Mouse (Mus musculus) hindlimb bud, embryonic 11.5 days (tissue): Measurements from ENCODE around the gene Sptssb.

Experiments used
- DNase-seq: peaks from one replicate; pipeline ENCODE4 v3.0.0-alpha.2; 2012; ENCODE audit warnings: low read depth, low spot score; ENCODE audit errors: extremely low spot score

Sptssb gene

GRCm38 (mm10) chr3:69859858-69860588 lies at the start of gene Sptssb:
Gene Sptssb, minus strand, starts transcription at chr3:69859940.
- no peak for DNase-seq

DNA sequence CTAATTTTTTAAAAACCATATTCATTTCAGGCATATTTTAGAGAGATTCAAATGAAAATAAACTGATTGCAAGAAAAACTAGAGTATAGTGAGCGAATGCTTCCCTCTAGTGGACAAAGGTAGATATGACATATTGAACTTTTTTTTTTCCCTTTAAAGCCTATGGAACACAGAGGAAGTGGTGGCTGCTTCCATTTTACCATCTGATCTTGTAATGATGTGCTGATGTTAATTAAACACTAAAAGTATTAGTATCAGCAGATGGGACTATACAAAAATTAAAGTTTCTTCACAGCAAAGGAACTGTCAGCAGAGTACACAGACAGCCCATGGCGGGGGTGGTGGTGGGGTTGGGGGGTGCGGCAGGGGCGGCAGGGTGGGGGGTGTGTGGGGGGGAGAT lies 48.3 kb upstream of the Sptssb start:
- DNase-seq = peak; percentile 58

DNA sequence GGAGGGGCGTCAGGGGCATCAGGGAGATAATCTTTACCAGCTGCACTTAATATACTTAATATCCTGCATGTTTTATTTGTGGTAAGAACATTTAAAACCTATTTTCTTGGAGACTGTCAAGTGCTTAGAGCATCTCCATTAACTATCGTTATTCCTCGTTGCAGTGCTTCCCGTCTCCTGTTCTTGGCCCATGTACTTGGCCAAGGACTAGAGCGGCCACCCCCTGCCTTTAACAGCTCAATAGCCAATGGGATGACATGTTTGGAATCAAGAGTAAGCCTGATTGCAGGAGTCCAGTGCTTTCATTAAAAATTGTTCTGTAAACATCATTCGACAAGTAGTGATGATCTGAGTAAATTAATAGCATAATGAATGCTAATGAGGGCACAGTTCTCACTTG lies 47.8 kb upstream of the Sptssb start:
- no peak for DNase-seq

DNA sequence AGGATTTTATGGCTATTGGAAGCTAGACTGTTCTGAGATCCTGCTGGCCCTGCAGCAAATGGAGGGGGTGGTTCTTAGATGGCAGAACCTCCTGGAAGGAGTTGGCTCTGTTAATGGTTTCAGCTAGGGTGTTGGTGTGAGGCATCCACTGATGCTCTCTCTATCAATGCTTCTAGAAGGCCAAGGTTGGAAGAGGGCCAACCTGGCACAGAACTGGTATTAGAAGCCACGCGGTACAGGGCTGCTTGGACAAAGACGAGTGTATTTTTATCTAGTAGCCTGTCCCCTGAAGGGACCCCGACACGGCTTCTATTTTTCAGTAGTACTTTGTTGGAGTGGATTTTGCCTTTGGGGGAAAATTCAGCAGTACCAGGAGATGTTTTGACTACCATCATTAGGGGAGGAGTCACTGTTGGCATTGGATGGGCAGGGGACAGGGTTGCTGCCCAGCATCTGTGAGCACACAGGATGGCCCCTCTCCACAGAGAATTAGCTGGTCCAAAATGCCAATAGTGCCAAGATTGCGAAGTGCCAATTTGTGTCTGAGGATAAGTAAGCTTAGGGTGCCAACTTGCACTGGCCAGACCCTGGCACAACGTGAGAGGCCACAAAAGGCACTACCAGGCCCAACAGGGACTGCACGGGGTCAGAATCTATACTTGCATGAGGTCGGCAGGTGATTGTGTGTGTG lies 43.2 kb upstream of the Sptssb start:
- DNase-seq = no peak

- no peak for DNase-seq
These were observed 42.6 kb upstream of the Sptssb start for GRCm38 (mm10) chr3:69902382-69902781.

- no peak for DNase-seq
These were observed 42.2 kb upstream of the Sptssb start for GRCm38 (mm10) chr3:69901874-69902381.

DNA sequence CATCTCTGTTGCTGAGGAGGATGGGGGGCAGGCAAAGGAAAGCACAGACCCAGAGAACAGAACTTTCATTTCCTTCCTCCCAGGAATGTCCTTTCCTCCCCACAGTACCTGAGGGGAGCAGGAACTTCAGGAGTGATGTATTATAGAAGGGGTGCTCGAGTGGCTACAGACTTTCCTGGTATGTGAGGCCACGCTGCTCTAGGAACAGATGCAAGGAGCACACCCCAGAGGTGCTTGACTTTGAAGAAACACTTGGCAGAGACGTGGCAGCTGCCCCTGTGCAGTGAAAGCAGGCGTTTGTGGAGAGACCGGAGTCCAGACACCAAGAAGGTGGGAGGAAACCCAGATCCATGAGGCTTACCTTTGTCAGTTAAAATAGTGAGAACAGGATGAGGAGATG lies 40.6 kb upstream of the Sptssb start:
- no peak for DNase-seq

DNA sequence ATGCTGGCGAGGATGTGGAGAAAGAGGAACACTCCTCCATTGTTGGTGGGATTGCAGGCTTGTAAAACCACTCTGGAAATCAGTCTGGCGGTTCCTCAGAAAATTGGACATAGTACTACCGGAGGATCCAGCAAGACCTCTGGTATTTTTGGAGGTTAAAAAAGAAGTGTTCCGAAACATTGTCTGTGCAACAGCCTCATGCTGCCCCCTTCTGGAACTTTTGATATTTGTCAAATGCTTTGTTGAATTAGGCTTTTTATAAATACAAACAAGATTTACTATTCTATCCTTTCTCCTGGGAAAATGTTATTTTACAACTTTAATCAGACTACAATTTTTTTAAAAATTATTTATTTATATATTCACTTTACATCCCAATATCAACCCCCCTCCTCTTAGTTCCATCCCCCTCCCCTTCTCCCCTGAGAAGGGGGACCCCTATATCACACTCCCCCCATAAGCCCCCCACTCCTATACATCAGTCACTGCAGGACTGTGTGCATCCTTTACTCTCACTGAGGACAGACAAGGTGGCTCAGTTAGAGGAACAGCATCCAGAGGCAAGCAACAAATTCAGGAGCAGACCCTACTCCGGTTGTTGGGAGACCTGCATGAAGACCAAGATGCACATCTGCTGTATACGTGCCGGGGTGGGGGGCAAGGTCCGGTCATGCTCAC lies 38.3 kb upstream of the Sptssb start:
- DNase-seq = no peak

DNA sequence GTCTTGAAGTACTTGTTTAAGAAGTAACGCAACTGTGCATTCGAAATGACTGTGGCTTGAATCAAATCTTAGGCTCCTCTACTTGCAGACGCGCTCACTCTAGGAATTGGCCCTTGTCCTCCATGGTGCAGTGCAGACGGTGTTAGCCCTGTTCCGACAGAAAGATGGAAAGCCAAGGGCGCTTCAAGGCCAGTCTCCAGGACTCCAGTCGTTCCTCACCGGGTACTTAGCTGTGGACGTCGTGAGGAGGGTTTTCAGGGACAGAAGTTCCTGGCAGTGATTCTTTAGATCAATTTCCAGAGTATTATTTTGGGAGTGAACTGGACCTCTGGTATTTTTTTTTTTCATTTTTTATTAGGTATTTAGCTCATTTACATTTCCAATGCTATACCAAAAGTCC lies 35.8 kb upstream of the Sptssb start:
- no peak for DNase-seq

- no peak for DNase-seq
These were observed 32.7 kb upstream of the Sptssb start for GRCm38 (mm10) chr3:69892187-69893094.

- DNase-seq = no peak
These were observed 26.1 kb upstream of the Sptssb start for GRCm38 (mm10) chr3:69885866-69886265.

- DNase-seq = no peak
These were observed 24.0 kb upstream of the Sptssb start for GRCm38 (mm10) chr3:69883710-69884109.

DNA sequence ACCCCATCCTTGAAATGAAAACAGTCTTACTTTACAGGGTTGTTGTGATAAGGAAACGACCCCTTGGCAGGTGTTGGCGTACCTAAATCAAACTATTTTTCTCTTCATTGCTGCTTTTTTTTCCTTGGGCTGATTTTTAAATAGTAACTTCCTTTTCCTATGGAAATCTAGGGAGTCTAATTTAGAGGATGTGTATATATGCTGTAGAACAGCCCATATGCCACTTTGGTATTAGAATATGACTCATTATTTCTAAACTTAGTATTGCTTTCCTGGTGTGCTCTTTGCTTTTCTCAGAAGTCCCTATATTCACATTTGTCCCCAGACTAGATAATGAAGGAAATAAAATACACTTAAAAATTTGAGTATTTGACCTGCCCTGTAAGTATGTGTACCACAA lies 17.8 kb upstream of the Sptssb start:
- no peak for DNase-seq

DNA sequence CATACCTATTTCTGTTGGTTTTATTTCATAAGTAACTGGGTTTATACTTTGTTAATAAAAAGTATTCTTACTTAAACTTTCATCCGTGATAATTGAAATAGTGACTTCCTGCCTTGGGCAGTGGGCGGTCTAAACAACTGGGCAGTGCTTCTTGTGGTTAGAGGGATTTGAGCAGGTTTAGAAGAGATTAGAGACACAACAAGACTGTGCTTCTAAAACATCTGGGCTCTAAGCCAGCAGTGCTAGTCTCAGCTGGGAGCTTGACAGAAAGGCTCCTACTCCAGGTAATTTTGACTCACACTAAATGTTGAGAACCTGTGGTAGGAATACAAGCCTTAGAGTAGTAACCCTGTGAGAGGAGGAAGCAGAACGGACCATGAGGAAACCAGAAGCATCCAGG lies 15.0 kb upstream of the Sptssb start:
- DNase-seq = no peak

- no peak for DNase-seq
These were observed 13.1 kb upstream of the Sptssb start for GRCm38 (mm10) chr3:69872661-69873327.

GRCm38 (mm10) chr3:69871174-69871573 lies 11.4 kb upstream of the Sptssb start:
- DNase-seq = no peak

GRCm38 (mm10) chr3:69869702-69870101 lies 10.0 kb upstream of the Sptssb start:
- DNase-seq = no peak

DNA sequence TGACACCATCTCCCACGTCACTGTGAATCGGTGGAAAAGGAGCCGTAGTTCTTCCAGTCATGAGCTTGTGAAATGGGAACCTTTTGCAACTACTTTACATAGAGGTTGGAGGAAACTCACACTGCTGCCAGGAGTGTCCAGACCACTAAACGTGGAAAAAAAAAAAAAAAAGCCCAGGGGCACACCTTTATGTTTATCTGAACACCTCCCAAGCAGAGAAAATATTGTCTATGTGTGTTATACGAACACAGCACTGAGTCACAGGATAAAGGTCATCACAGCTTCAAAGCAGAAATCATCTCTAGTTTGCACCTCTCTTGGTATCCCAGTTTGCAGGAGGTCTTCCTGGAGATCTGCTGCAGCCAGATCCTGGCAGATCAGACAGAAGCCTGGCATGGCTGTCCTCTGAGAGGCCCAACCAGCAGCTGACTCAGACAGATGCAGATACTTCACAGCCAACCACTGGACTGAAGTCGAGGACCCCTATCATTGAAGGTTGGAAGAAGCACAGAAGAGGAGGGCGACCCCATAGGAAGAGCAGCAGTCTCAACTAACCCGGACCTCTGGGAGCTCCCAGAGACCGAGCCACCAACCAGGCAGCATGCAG lies 2.2 kb upstream of the Sptssb start:
- no peak for DNase-seq

DNA sequence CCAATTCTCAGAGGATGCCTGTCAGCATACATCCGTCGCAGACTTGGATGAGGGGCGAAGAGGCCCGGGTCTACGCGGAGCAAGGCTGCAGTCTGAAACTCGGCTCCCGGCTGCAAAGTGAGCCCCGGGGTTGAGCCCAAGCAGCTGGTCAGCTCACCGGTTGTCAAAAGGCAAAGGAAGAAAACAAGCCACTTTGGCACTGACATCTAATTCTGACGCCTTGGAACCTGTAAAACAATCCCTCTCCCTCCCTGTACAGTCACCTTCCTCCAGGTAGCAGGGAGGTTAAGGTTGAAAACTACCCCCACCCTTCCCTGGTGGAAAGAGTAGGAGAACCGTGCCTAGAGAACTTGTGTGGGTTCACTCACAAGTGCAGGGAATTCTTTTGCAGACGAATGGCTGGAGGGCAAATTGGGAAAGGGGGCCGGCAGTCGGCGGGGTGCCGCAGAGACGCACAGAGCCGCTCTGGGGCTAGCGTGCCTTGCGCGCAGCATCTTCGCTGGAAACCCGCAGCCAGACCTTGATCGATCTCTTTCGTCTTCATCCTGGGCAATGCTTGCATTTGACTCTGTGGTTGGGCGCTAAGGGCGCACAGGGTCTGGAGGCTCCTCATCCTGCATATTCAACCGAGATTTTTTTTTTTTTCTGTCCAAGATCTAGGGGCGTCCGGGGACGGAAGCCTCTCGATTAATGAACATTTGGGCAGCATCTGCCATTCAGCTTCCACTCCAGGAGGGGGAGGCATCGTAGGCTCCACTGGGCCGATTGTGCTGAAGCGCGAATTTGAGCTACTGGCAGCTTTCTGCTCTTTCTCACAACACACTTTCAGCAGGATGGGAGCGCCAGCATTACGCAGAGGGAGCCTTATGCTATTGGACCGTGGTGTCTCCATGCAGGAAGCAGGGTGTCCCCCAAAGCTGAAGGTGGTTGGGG lies 1.1 kb upstream of the Sptssb start:
- no peak for DNase-seq
